Mouse (Mus musculus) 3T3-L1 (cell line): ENCODE measurements around the gene Enox1.
"Not testable (repeated sequence)": the region's sequence is repeated elsewhere in the genome, so short reads cannot be mapped to it uniquely, and the experiment has no call there.

Experiments
- DNase-seq: peaks from one replicate; pipeline ENCODE4 v3.0.0-alpha.2; 2015; ENCODE audit warnings: low read depth, low spot score

Gene Enox1

DNA sequence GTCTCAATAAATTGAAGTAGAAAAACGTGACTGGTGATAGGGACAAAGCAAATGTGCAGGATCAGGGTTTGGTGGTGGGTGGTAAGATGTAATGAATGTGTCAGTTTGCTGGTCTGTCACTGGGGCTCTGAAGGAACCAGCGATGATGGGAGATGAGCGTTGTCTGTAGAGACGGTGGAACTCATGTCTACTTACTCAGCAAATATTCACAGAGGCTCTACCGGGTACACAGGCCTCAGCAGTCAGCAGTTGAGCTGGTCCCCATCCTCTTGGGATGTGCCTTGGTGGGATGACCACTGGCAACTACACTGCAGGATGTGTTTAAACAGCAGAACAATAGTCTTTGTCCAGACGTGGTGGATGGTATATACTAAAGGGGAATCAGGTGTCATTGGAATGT is 352.5 kb downstream of the Enox1 start:
- DNase-seq = no peak

DNA sequence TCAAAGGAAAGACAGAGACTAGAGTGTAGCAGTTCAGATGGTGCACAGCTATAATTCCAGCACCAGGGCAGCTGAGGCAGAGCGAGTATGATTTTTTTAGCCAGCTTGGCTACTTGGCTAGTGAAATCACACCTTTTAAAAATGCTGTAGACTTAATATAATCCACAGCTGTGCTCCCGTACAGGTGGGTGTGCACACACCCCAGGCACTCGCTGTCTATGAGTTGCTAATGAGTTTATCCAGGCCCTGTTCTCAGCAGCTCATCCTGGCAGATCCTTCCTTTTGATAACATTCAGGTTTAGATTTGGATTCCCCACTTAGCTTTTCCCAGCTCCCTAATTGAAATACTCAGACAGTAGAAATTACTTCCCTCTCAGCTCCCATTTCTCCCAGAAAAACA is 353.4 kb downstream of the Enox1 start:
- no peak for DNase-seq

DNA sequence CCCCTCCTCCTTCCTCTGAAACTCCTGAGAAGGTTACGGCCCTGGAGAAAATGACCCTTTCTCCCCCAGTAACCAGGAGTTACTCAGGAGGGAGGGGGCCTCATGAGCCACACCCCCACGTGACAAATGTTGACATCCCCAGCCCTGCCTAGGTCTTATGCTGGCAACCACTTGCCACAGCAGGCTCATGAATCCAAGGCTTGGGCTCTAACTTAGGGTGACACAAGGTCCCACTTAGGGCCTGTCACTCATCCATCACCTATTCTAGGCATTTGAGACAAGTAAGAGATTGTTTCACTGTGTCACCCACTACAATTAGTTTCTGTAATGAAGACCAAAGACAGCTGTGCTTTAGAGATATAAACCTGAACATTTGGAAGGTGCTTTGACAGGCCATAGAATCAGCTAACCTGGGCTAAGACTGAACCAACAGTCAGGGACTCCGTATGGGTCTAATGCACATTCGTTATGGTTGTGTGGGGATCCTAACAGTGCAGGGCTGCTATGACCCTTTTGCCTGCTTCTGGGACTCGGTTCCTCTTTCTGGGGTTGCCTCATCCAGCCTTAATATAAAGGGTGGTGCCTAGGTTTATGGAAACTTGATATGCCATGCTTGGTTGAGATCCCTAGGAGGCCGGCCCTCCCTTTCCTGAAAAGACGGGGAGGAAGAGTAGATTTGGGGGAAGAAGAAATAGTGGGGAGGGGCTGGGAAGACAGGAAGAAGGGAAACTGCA is 354.7 kb downstream of the Enox1 start:
- no peak for DNase-seq

DNA sequence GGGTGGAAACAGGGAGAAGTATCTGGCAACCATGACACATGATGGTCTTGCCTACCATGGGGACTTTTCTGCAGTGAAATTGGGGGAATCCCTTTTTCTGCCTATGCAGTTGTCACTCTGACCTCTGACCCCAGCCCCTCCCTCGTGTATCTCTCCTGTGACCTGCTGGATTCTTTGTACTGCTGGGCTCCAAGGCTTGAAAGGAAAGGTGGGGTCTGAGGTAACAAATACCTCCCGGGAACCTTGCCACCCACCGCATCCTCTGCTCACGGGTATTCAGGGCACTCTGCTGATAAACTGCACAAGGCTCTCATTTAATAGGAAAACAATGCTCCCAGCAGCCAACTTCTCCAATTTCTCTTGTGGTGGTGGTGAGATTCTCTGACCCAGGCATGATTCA is 361.5 kb downstream of the Enox1 start:
- DNase-seq = no peak

DNA sequence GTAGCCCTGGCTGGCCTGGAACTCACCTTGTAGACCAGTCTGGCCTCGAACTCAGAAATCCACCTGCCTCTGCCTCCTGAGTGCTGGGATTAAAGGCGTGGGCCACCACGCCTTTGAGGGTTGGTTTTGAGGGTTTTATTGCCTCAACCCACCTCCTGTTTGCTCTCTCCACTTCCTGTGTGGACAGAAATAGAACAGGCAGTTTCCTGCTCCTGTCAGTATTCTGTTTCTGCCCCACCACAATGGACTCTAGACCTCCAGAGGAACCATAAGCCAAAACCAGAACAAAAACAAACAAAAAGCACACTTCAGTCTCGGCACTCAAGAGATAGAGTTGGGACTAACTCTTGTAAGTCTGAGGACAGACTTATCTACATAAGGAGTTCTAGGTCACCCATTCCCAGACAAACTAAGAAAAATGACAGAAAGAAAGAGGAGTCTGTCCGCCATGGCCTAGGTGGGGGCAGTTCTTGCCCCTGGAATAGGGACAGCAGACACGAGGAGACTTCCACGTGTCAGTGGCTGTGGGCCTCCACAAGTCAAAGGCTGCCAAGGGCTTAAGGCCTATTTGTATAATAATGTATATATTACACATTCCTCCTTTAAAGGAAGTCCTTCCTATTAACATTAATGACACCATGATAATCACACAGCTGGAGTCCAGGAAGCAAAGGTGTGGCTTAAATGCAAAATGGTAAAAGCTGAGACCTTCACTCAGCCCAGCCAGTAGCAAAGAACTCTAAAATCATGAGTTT is 362.6 kb downstream of the Enox1 start:
- no peak for DNase-seq

DNA sequence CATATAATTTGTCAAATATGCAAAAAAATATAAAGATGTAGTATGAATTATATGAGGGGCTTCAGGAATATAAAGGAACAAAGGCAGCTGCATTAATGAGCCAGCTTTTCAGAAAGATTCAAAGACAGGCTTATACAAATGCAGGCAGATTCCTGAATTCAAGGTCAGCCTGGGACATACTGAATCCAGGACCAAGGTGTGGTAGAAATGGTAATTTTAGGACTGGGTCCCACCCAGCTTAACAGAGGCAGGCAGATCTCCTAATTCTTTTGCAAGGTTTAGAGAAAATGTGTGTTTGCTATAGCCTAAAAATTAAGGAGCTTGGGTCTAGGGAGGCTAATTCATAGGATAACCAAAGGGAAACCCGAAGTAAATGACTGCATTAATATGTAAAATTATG is 363.1 kb downstream of the Enox1 start:
- no peak for DNase-seq

DNA sequence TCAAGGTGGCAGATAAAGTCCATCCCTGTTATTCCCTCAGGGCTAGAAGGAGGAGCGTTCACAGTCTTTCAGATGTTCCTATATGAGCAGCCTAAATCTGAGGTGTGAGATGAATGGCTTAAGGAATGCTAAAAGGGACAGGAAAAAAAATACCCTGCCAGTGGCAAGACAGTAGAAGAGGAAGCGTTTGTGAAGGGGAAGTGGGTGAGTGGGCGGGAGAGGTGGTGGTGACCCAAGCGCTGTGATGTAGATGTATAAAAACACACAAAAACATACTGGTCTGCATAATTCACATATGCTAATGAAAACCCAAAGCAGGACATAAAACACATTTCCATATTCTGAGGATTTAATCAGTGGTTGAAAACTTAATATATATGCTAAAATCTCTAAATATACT is 367.7 kb downstream of the Enox1 start:
- DNase-seq = no peak

DNA sequence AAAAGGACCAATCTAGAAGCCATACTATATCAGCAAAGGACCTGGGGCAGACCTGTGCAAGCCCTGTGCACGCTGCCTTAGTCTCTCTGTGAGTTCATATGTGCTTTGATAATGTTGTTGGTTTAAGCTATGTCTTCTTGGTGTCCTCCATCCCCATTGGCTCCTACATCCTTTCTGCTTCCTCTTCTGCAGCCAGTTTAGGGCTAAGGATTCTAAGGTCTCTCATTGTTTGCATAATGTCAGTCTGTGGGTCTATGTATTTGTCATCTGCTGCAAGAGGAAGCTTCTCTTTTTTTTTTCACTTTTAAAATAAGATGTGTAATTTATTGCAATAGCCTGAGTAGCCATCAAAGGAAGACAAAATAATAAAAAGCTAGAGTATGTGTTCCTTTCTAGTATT is 369.7 kb downstream of the Enox1 start:
- DNase-seq = no peak

DNA sequence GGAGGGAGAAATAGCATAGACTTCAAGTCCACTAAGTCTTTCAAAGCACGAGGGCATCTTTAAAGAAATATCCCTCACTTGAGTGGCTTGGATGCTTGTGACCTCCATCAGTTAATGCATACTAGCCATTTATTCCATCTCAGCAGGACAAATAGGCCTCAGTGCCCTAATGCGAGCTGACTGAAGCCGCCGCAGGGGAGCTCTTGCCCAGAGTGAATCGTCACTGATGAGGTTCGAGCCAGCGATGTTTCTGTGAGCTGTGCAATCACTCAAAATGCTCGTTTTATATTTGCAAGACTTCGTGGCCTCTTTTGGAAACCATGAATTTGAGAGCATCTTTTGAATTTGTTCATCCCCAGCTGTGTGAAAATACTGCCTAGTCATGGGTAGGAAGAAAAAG is 372.6 kb downstream of the Enox1 start:
- no peak for DNase-seq

DNA sequence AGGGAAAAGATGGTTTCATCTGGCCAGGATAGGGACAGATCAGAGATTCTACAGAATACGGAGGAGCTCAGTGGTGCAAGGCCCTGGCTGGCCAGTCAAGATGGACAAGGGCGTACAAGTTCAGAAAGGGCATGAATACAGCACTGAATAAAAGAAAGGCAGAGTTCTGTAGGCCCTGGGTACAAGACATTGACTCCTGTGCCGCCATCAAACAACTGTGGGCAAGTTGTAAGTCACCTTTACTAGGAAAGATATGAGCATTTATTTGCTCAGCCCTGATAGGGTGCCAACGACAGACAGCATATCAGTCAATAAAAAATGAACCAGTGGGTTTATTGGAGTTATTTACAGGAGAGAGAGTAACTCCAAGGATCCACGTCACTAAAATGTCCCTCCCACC is 373.1 kb downstream of the Enox1 start:
- no peak for DNase-seq

DNA sequence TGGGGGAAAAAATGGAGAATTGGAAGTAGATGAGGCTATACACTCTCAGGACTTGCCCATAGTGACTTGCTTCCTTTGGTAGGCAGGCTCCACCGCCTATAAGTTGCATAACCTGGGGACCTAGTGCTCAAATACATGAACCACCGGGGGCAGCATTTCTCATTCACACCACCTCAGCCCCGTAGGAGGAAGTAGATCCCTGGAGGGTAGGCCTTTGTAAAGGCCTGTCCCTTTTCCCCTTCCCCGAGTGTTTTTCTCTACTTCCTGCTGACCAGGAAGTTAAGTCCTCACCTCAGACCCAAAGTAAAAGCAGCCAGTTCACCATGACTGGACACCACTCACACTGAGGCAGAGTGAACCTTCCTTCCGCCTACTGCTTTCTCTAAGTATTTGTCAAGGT is 377.1 kb downstream of the Enox1 start:
- peak; percentile 38 for DNase-seq

DNA sequence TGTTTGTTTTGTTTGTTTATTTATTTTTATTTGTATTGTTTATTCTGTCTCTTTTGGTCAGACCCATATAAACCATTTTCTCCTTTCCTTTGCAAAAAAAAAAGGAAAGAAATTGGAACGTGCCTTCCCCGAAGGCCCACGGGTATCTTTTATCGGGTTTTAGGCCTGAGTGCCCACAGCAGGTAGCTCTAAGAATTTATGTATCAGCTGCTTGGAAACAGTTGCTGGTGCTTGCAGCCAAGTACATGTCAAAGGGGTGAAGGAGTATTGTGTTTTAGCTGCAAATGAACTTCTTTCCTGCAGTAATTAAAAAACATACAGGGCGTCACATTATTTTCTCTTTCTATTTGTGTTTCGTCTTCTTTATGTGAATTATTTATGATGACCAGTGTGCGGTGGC is 377.6 kb downstream of the Enox1 start:
- DNase-seq = no peak

DNA sequence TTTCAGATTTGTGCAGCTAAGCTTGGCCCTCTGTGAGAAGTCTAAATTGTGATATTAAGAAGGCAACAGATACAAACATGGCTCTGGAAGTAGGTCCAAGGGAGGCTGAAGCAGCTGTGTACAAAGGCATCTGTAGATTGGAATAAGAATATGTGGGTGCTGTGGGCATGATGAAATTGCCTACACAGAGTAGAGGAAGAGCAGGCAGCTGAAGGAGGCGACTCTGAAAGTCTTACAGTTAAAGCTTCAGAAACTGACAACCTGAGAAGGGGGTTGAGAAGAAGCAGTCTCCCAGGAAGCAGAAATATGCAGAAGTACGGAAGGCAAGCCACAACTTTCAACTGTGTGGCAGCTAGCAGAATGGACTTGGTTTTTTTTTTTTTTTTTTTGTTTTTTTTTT is 380.0 kb downstream of the Enox1 start:
- no peak for DNase-seq

DNA sequence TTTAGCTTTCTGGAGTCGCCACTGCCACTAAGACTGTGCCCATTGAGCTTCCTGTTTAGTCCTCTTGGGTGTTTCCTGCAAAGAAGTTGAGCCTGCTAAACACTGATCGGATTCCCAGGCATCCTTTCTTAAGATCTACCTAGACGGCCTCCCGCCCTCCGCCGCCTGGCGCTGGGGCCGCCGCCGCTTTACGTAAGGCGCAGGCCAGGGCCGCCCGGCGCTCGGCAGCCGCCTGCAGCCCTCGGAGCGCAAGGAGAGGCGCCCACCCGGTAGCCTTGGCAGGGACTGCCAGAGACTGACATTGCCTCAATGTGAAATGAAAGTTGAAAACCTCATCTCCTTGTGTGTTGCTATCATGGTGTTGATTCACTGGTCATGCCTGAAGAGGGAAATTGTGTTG is 383.0 kb downstream of the Enox1 start:
- not testable (repeated sequence) for DNase-seq

DNA sequence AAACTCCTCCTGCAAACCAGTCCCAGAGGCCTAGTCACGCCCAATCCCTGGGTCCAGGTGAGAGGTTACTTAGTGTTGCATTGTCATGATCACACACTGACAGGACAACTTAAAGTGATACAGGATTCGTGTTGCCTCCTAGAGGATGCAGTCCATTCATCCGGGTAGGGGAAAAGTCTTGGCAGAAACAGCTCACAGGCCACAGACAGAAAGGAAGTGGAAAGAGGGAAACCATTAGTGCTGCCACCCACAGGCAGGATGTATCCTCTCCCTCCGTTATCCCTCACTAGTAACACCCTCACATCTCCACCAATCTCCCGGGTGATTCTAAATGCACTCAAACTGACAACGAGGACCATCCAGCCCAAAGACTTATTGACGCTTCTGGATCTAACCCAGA is 385.4 kb downstream of the Enox1 start:
- DNase-seq = peak; percentile 20

DNA sequence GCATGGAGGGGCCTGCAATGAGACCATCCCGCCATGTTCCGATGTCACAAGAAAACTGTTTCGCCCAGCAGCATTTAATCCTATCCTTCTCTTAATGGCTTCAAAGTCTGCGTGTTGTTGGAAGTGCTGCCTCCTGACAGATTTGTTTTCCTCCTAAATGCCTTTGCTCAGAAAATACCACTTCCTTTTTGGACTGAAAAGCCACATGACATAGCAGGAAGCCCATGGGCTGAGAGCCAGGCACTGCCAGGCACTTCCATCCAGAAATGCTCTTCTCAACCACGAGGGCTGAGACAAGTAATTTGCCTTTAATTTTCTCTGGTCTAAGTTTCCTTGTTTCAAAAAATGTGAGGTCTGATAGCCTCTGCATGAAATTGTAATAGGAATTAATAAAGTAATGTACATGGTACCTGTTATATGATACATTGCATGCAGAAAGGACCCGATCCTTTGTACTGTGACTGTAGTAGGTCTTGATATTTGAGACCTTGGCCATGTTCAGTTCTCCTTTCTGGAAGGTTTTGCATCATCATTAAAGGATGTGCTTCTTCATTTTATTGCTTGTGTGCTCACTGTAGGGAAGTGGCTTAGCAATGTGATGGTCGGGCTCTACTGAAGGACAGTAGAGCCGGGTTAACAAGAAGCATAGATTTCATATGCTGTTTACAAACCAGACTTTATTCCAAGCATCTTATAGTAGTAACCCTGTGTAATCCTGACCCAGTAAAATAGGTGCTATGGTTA is 390.1 kb downstream of the Enox1 start:
- DNase-seq = peak; percentile 28

DNA sequence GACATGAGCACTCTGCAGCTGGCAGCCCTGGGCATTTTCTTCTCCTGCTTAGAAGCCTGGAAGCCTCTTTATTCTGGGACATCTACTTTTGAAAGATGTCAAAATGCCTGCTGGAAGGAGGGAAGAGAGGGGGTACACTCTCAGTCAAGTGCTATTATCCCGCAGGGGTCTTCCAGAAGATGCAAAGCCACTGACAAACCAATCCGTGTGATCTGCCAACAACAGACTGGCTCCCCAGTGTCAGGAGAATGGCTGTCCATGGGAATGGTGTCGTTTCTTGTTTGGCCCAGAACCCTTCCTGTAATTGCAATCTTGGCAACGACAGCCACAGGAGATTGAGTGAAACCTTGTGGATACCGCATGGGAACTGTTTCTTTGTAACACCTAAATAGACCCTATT is 390.8 kb downstream of the Enox1 start:
- DNase-seq = no peak

DNA sequence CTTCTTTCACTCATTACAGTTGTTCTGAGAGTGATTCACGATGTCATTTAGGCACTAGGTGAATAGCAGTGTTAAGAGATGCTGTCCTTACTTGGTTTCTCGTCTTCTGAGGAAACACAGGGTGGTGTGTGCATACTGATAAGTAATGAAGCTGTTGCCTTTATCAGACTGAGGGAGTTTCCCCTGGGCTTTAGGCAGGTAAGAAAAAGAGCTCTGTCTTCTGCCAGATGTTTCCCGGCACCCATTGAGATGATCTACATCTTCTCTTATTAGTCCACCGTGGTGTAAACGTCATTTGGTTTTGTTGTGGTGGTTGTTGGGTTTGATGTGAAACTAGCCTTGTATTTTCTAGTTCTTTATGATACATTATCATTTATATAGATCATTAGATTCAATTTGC is 392.4 kb downstream of the Enox1 start:
- DNase-seq = no peak

DNA sequence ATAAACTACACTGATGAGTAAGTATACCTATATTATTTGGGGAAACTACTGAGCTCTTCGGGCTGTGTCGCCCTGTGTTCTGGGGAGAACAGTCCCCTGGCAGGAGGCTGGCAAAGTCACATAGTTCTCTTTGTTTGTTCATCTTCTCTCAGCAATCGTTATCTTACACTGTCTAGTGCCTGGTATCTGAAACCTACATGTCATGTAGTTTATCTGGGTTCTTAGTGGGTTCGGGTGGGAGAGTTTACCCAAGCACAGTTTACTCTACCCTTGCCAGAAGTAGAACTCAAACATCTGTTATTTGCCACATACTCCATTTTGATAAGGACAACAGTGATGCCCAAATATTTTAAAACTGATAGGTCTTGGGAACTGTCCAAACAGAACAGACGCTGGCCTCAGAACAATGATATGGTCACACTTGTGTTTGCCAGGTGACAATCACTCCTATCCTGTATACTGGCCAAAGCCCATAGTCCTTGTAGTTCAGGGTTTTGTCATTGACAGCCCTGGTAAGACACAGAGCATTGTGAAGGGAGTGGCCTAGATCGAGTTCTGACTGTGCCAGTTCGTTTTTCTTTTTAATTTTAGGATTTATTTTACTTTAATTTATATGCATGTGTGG is 401.0 kb downstream of the Enox1 start:
- no peak for DNase-seq

DNA sequence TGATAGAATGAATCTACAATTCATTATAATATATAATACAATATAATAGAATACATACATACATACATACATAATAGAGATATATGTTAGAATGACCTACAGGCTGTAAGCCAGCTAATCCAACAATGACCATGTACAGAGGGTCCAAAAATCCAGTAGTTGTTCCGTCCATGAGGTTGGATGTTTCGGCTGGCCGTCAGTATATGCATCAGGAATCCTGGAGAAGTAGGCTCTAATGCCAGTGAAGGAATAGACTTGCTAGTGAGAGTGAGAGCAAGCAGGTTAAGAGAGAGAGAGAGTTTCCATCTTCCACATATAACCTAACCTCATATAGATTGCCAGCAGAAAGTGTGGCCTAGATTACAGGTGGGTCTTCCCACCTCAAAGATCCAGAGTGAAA is 402.3 kb downstream of the Enox1 start:
- no peak for DNase-seq

DNA sequence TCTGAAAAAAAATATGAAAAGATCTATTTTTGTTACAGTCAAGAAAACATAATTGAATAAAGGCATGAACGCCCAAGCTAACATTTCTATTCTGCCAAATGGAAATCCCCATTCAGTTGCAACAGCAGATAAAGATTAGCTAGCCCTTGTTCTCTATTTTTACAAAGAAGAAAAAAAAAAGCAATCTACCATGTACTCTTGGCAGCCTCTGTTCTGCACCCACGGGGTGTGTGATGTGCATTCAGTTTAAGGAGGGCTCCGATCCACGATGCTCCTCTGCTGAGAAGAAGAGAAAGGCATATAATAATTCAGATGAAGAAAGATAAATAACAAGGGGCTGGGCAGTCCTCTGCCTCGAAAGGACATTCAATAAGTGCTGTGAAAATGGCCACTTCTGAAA is 403.2 kb downstream of the Enox1 start:
- DNase-seq = no peak
